In genomic region chr3:145078405-145078804, GRCm38 (mm10) we compare ENCODE assay signal across 24 mouse cellular contexts. TPM values are rescaled to one million over a fixed set of nuclear protein-coding genes. Genes with fewer than 3 reads are reported as not detected.
DNase-seq lines count a peak whose midpoint lies in the region; ATAC-seq and TF ChIP-seq lines count a peak whose summit lies in the region.
"Had no signal": no experiment of that assay in that cellular context is flagged by ENCODE, and none has a peak within 500 bp of the region (broad histone marks: within the 10 kb centered on the region; RNA-seq: fewer than 3 reads in every experiment).

No protein-coding gene starts in this region.

- H3K4me3 ChIP-seq in intestine, embryonic 14.5 days (ENCODE audit: low read depth, low read length) = no peak overlapping the region
- no peak overlapping the region for H3K4me3 ChIP-seq in intestine, postnatal 0 days (ENCODE audit: low read depth, low read length)
- H3K4me3 ChIP-seq in lung, embryonic 14.5 days (ENCODE audit: low read depth, low read length) = no peak overlapping the region
- no peak overlapping the region for H3K4me3 ChIP-seq in stomach, embryonic 14.5 days (ENCODE audit: low read depth, low read length)
- no peak overlapping the region for H3K4me3 ChIP-seq in stomach, postnatal 0 days (ENCODE audit: low read depth, low read length)
- H3K4me3 ChIP-seq: embryonic facial prominence, embryonic 10.5 days; embryonic facial prominence, embryonic 12.5 days; forebrain, embryonic 13.5 days; forebrain, embryonic 15.5 days had no signal

- H3K36me3 ChIP-seq in intestine, embryonic 14.5 days (ENCODE audit: control insufficient read depth, insufficient read depth, low read length) = no peaks in the 10 kb centered on the region
- no peaks in the 10 kb centered on the region for H3K36me3 ChIP-seq in intestine, postnatal 0 days (ENCODE audit: control insufficient read depth, insufficient read depth)
- no peaks in the 10 kb centered on the region for H3K36me3 ChIP-seq in lung, embryonic 14.5 days (ENCODE audit: insufficient read depth)
- H3K36me3 ChIP-seq in stomach, embryonic 14.5 days (ENCODE audit: control insufficient read depth, insufficient read depth, low read length) = no peaks in the 10 kb centered on the region
- H3K36me3 ChIP-seq in stomach, postnatal 0 days (ENCODE audit: control insufficient read depth, insufficient read depth, low read length) = no peaks in the 10 kb centered on the region
- H3K36me3 ChIP-seq: embryonic facial prominence, embryonic 10.5 days; embryonic facial prominence, embryonic 12.5 days; forebrain, embryonic 15.5 days had no signal

- H3K4me2 ChIP-seq in intestine, embryonic 14.5 days (ENCODE audit: low read length) = no peak overlapping the region
- H3K4me2 ChIP-seq in intestine, postnatal 0 days (replicated peaks; ENCODE audit: low read depth) = no peak overlapping the region
- H3K4me2 ChIP-seq in lung, embryonic 14.5 days = no peak overlapping the region
- no peak overlapping the region for H3K4me2 ChIP-seq in stomach, embryonic 14.5 days (replicated peaks; ENCODE audit: low read depth, low read length)
- no peak overlapping the region for H3K4me2 ChIP-seq in stomach, postnatal 0 days (replicated peaks; ENCODE audit: low read depth)
- H3K4me2 ChIP-seq: embryonic facial prominence, embryonic 12.5 days; forebrain, embryonic 13.5 days; forebrain, embryonic 15.5 days had no signal

- 38% methylated on average over 6 of the region's 6 CpGs for WGBS in intestine, embryonic 14.5 days
- 59% methylated on average over 6 of the region's 6 CpGs for WGBS in intestine, postnatal 0 days
- WGBS in lung, embryonic 14.5 days = 21% methylated on average over 6 of the region's 6 CpGs
- 25% methylated on average over 6 of the region's 6 CpGs for WGBS in stomach, embryonic 14.5 days
- WGBS in stomach, postnatal 0 days = 25% methylated on average over 6 of the region's 6 CpGs

- 0 out of 2 replicates have a peak, but pooled peaks have one; percentile 50 for ATAC-seq in intestine, embryonic 14.5 days (replicated peaks; ENCODE audit: low FRiP score, low TSS enrichment, low read depth)
- ATAC-seq in intestine, postnatal 0 days = no peak
- 0 out of 2 replicates have a peak, but pooled peaks have one; percentile 31 for ATAC-seq in lung, embryonic 14.5 days (ENCODE audit: insufficient read depth)
- ATAC-seq in stomach, embryonic 14.5 days (ENCODE audit: insufficient number of reproducible peaks, insufficient read depth, low FRiP score, low read depth) = peak; percentile 33; the same call in 1 of the 2 replicates
- no peak for ATAC-seq in stomach, postnatal 0 days (ENCODE audit: low FRiP score, low TSS enrichment)
- ATAC-seq: forebrain, embryonic 13.5 days; forebrain, embryonic 15.5 days had no signal

- H3K27ac ChIP-seq in intestine, embryonic 14.5 days (ENCODE audit: low read depth) = 0 out of 2 replicates have a peak overlapping the region, but pooled peaks have one; percentile 40
- no peak overlapping the region for H3K27ac ChIP-seq in intestine, postnatal 0 days (ENCODE audit: low read depth, low read length)
- H3K27ac ChIP-seq in lung, embryonic 14.5 days (ENCODE audit: low read depth) = no peak overlapping the region
- H3K27ac ChIP-seq in stomach, embryonic 14.5 days (ENCODE audit: low read length) = no peak overlapping the region
- H3K27ac ChIP-seq in stomach, postnatal 0 days (replicated peaks) = no peak overlapping the region
- H3K27ac ChIP-seq: embryonic facial prominence, embryonic 10.5 days; embryonic facial prominence, embryonic 12.5 days; forebrain, embryonic 13.5 days; forebrain, embryonic 15.5 days had no signal

- H3K9ac ChIP-seq in intestine, embryonic 14.5 days (ENCODE audit: low read length) = no peak overlapping the region
- no peak overlapping the region for H3K9ac ChIP-seq in intestine, postnatal 0 days (ENCODE audit: low read depth, low read length)
- H3K9ac ChIP-seq in lung, embryonic 14.5 days = no peak overlapping the region
- no peak overlapping the region for H3K9ac ChIP-seq in stomach, embryonic 14.5 days (replicated peaks; ENCODE audit: low read depth, low read length)
- H3K9ac ChIP-seq in stomach, postnatal 0 days (ENCODE audit: low read length) = no peak overlapping the region
- H3K9ac ChIP-seq: embryonic facial prominence, embryonic 12.5 days; forebrain, embryonic 13.5 days; forebrain, embryonic 15.5 days had no signal

- 0 out of 2 replicates have a peak, but pooled peaks cover 2% of the 10 kb centered on the region for H3K4me1 ChIP-seq in intestine, embryonic 14.5 days (replicated peaks; ENCODE audit: control insufficient read depth, insufficient read depth, low read length)
- H3K4me1 ChIP-seq in intestine, postnatal 0 days (replicated peaks; ENCODE audit: control insufficient read depth, insufficient read depth, low read length) = no peaks in the 10 kb centered on the region
- H3K4me1 ChIP-seq in lung, embryonic 14.5 days (ENCODE audit: insufficient read depth) = no peaks in the 10 kb centered on the region
- H3K4me1 ChIP-seq in stomach, embryonic 14.5 days (ENCODE audit: control insufficient read depth, insufficient read depth, low read length) = no peaks in the 10 kb centered on the region
- no peaks in the 10 kb centered on the region for H3K4me1 ChIP-seq in stomach, postnatal 0 days (replicated peaks; ENCODE audit: control insufficient read depth, insufficient read depth)
- H3K4me1 ChIP-seq: embryonic facial prominence, embryonic 10.5 days; embryonic facial prominence, embryonic 12.5 days; forebrain, embryonic 13.5 days; forebrain, embryonic 15.5 days had no signal

- no peak for DNase-seq in intestine, embryonic 14.5 days (ENCODE audit: low spot score)
- DNase-seq in lung, embryonic 14.5 days = peak; percentile 6
- no peak for DNase-seq in lung, postnatal 36 days
- DNase-seq in stomach, postnatal 0 days (ENCODE audit: low spot score) = no peak
- DNase-seq in adrenal gland, postnatal 14 days = no peak
- DNase-seq: adrenal gland, adult 2 months; adrenal gland, postnatal 10 days; adrenal gland, postnatal 36 days; cerebellum, adult 11-12 months; cerebellum, adult 2 months; cerebellum, adult 9-10 months; cerebellum, postnatal 10 days; cerebellum, postnatal 25 days had no signal

- no peaks in the 10 kb centered on the region for H3K9me3 ChIP-seq in intestine, embryonic 14.5 days (ENCODE audit: control insufficient read depth, low read length)
- H3K9me3 ChIP-seq in intestine, postnatal 0 days (ENCODE audit: control insufficient read depth) = no peaks in the 10 kb centered on the region
- no peaks in the 10 kb centered on the region for H3K9me3 ChIP-seq in lung, embryonic 14.5 days (ENCODE audit: low read depth, low read length)
- no peaks in the 10 kb centered on the region for H3K9me3 ChIP-seq in stomach, embryonic 14.5 days (ENCODE audit: control insufficient read depth, low read depth, low read length)
- H3K9me3 ChIP-seq in stomach, postnatal 0 days (ENCODE audit: control insufficient read depth, low read length) = no peaks in the 10 kb centered on the region
- H3K9me3 ChIP-seq: embryonic facial prominence, embryonic 10.5 days; embryonic facial prominence, embryonic 12.5 days; forebrain, embryonic 13.5 days; forebrain, embryonic 15.5 days had no signal

- H3K27me3 ChIP-seq in intestine, embryonic 14.5 days (replicated peaks; ENCODE audit: control insufficient read depth, insufficient read depth, low read length) = no peaks in the 10 kb centered on the region
- H3K27me3 ChIP-seq in intestine, postnatal 0 days (replicated peaks; ENCODE audit: control insufficient read depth, insufficient read depth, low read length) = no peaks in the 10 kb centered on the region
- no peaks in the 10 kb centered on the region for H3K27me3 ChIP-seq in lung, embryonic 14.5 days (ENCODE audit: insufficient read depth, low read length)
- H3K27me3 ChIP-seq in stomach, embryonic 14.5 days (ENCODE audit: control insufficient read depth, insufficient read depth, low read length) = no peaks in the 10 kb centered on the region
- no peaks in the 10 kb centered on the region for H3K27me3 ChIP-seq in stomach, postnatal 0 days (ENCODE audit: control insufficient read depth, insufficient read depth, low read length)
- H3K27me3 ChIP-seq: embryonic facial prominence, embryonic 12.5 days; forebrain, embryonic 13.5 days; forebrain, embryonic 15.5 days had no signal

- no peak for TF ChIP-seq EP300 in stomach, postnatal 0 days (optimal IDR thresholded peaks at IDR 0.05)

- no peak for TF ChIP-seq CTCF in intestine, postnatal 0 days (IDR thresholded peaks at IDR 0.05; ENCODE audit: low read depth)
- no peak for TF ChIP-seq CTCF in lung, embryonic 14.5 days (IDR thresholded peaks at IDR 0.05; ENCODE audit: low read depth)
- TF ChIP-seq CTCF in stomach, postnatal 0 days (IDR thresholded peaks at IDR 0.05; ENCODE audit: low read depth) = no peak

RNA-seq across cellular contexts. Expression of gene Clca2, which starts 20.8 kb away (rescaled TPM):
- 0.17 and 0.46 TPM in 2 replicates for polyA plus RNA-seq in intestine, embryonic 14.5 days (2014; fragmentation: Nextera tagmentation; extraction: Ambion mirVana)
- polyA plus RNA-seq in intestine, postnatal 0 days (2015; fragmentation: Nextera tagmentation; extraction: Ambion mirVana) = 0.47 and 0.51 TPM in 2 replicates
- 0.45 and 0.65 TPM in 2 replicates for polyA plus RNA-seq in lung, embryonic 14.5 days (2014; fragmentation: Nextera tagmentation; extraction: Ambion mirVana)
- 1.2 and 1.4 TPM in 2 replicates for polyA plus RNA-seq in stomach, embryonic 14.5 days (2014; fragmentation: Nextera tagmentation; extraction: Ambion mirVana)
- polyA plus RNA-seq in stomach, postnatal 0 days (2015; fragmentation: Nextera tagmentation; extraction: Ambion mirVana) = 2.9 and 3.0 TPM in 2 replicates
- total RNA-seq in adrenal gland, postnatal 14 days (2021) = 0.26 and 0.33 TPM in 2 replicates
- total RNA-seq: adrenal gland, adult 2 months; ES-E14; MEL had no signal
- polyA plus RNA-seq: cerebellum, adult 2 months; cortical plate, adult 2 months; forebrain, embryonic 13.5 days had no signal

RNA-seq across cellular contexts. Expression of gene Odf2l, which starts 40.0 kb away (rescaled TPM):
- polyA plus RNA-seq in intestine, embryonic 14.5 days (2014; fragmentation: Nextera tagmentation; extraction: Ambion mirVana) = 14.8 and 18.7 TPM in 2 replicates
- polyA plus RNA-seq in intestine, postnatal 0 days (2015; fragmentation: Nextera tagmentation; extraction: Ambion mirVana) = 11.4 and 14.6 TPM in 2 replicates
- polyA plus RNA-seq in lung, embryonic 14.5 days (2014; fragmentation: Nextera tagmentation; extraction: Ambion mirVana) = 16.6 and 17.4 TPM in 2 replicates
- polyA plus RNA-seq in stomach, embryonic 14.5 days (2014; fragmentation: Nextera tagmentation; extraction: Ambion mirVana) = 22.3 and 23.4 TPM in 2 replicates
- 7.1 and 8.8 TPM in 2 replicates for polyA plus RNA-seq in stomach, postnatal 0 days (2015; fragmentation: Nextera tagmentation; extraction: Ambion mirVana)
- total RNA-seq in adrenal gland, postnatal 14 days (2021) = 18.6 and 25.8 TPM in 2 replicates

RNA-seq across cellular contexts. Expression of gene Clca1, which starts 45.8 kb away (rescaled TPM):
- 1.9 and 3.5 TPM in 2 replicates for polyA plus RNA-seq in intestine, embryonic 14.5 days (2014; fragmentation: Nextera tagmentation; extraction: Ambion mirVana)
- polyA plus RNA-seq in intestine, postnatal 0 days (2015; fragmentation: Nextera tagmentation; extraction: Ambion mirVana) = 129 and 164 TPM in 2 replicates
- polyA plus RNA-seq in lung, embryonic 14.5 days (2014; fragmentation: Nextera tagmentation; extraction: Ambion mirVana) = not detected in 2 replicates
- 0.32 and 1.9 TPM in 2 replicates for polyA plus RNA-seq in stomach, embryonic 14.5 days (2014; fragmentation: Nextera tagmentation; extraction: Ambion mirVana)
- 6.8 and 20.2 TPM in 2 replicates for polyA plus RNA-seq in stomach, postnatal 0 days (2015; fragmentation: Nextera tagmentation; extraction: Ambion mirVana)
- total RNA-seq in adrenal gland, postnatal 14 days (2021) = not detected in 2 replicates
- total RNA-seq: adrenal gland, adult 2 months; adrenal gland, postnatal 10 days; adrenal gland, postnatal 36 days; MEL had no signal
- polyA plus RNA-seq: adrenal gland, adult 2 months; C2C12; cerebellum, adult 2 months; cortical plate, adult 2 months; embryonic facial prominence, embryonic 10.5 days; forebrain, embryonic 11.5 days; forebrain, embryonic 13.5 days; forebrain, embryonic 15.5 days had no signal

Comparison
In these comparisons a context has a peak if more than half of its experiments do, and no peak if none do; other contexts are left out.
1. ATAC-seq: peak in intestine, embryonic 14.5 days (single experiment), lung, embryonic 14.5 days (single experiment) and stomach, embryonic 14.5 days (single experiment); none in intestine, postnatal 0 days (single experiment) and stomach, postnatal 0 days (single experiment).